Comparison of ENCODE assay signal across 13 mouse cellular contexts in the genomic region with DNA sequence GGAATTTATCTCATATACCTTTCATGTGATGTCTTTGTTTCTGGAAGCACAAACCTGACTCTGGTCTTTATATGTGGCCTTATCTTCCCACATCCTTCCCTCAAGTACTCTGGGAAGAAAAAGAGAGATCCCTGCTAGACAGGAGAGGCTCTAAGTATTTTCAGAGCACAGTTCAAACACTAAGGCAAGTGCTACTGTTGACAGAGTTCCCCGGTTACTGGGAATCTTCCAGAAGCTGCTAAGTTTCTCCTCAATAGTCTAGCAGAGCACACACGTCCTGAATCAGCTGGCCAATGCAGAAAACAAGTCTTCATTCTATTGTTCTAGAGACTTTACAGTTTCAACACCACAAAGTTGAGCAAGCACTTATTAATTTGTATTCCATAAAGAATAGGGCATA. TPM values are rescaled to one million over a fixed set of nuclear protein-coding genes. Genes with fewer than 3 reads are reported as not detected.
DNase-seq lines count a peak whose midpoint lies in the region; ATAC-seq and TF ChIP-seq lines count a peak whose summit lies in the region.
"Had no signal": no experiment of that assay in that cellular context is flagged by ENCODE, and none has a peak within 500 bp of the region (broad histone marks: within the 10 kb centered on the region; RNA-seq: fewer than 3 reads in every experiment).

No protein-coding gene starts in this region.

- no peak for DNase-seq in neural tube, embryonic 10.5 days (ENCODE audit: extremely low spot score, low spot score)
- DNase-seq in midbrain, embryonic 10.5 days (ENCODE audit: low spot score): no peak
- DNase-seq in thymus, postnatal 14 days: no peak
- no peak for DNase-seq in kidney, postnatal 36 days
- DNase-seq: adrenal gland, postnatal 36 days; cerebellum, adult 11 months; kidney, adult 2 months had no signal

- TF ChIP-seq CTCF in olfactory bulb, adult 2 months (IDR thresholded peaks at IDR 0.05; ENCODE audit: insufficient read depth, low read depth, low read length): no peak

- H3K27me3 ChIP-seq in neural tube, embryonic 12.5 days (replicated peaks): no peaks in the 10 kb centered on the region
- no peaks in the 10 kb centered on the region for H3K27me3 ChIP-seq in forebrain, embryonic 16.5 days (replicated peaks; ENCODE audit: control insufficient read depth, insufficient read depth, low read length)
- H3K27me3 ChIP-seq in midbrain, embryonic 10.5 days (ENCODE audit: low read depth, poor library complexity, severe bottlenecking): no peaks in the 10 kb centered on the region
- H3K27me3 ChIP-seq in heart, embryonic 12.5 days (replicated peaks): no peaks in the 10 kb centered on the region
- H3K27me3 ChIP-seq: embryonic facial prominence, embryonic 15.5 days had no signal

- no peak overlapping the region for H3K4me3 ChIP-seq in neural tube, embryonic 12.5 days
- H3K4me3 ChIP-seq in forebrain, embryonic 16.5 days (replicated peaks; ENCODE audit: low read length): no peak overlapping the region
- H3K4me3 ChIP-seq in midbrain, embryonic 10.5 days: no peak overlapping the region
- no peak overlapping the region for H3K4me3 ChIP-seq in olfactory bulb, adult 2 months (ENCODE audit: insufficient read depth, low read depth, low read length)
- H3K4me3 ChIP-seq in heart, embryonic 12.5 days: no peak overlapping the region
- H3K4me3 ChIP-seq: embryonic facial prominence, embryonic 15.5 days had no signal

- no peak for TF ChIP-seq POLR2A in olfactory bulb, adult 2 months (IDR thresholded peaks at IDR 0.05; ENCODE audit: insufficient read depth, low read depth, low read length)

- peak overlapping the region; percentile 43; the same call in 1 of the 2 replicates for H3K4me2 ChIP-seq in neural tube, embryonic 12.5 days (replicated peaks)
- peak overlapping the region; percentile 39 for H3K4me2 ChIP-seq in forebrain, embryonic 16.5 days (ENCODE audit: low read length)
- H3K4me2 ChIP-seq in heart, embryonic 12.5 days: no peak overlapping the region
- H3K4me2 ChIP-seq: embryonic facial prominence, embryonic 15.5 days; liver, embryonic 11.5 days had no signal

- no peaks in the 10 kb centered on the region for H3K36me3 ChIP-seq in neural tube, embryonic 12.5 days
- no peaks in the 10 kb centered on the region for H3K36me3 ChIP-seq in forebrain, embryonic 16.5 days (ENCODE audit: control insufficient read depth, insufficient read depth)
- no peaks in the 10 kb centered on the region for H3K36me3 ChIP-seq in midbrain, embryonic 10.5 days
- H3K36me3 ChIP-seq in heart, embryonic 12.5 days: no peaks in the 10 kb centered on the region
- H3K36me3 ChIP-seq: embryonic facial prominence, embryonic 15.5 days had no signal

- no peak overlapping the region for H3K27ac ChIP-seq in neural tube, embryonic 12.5 days
- H3K27ac ChIP-seq in forebrain, embryonic 16.5 days (ENCODE audit: low read length): peak overlapping the region; percentile 90
- peak overlapping the region; percentile 80 for H3K27ac ChIP-seq in midbrain, embryonic 10.5 days (replicated peaks)
- H3K27ac ChIP-seq in olfactory bulb, adult 2 months (ENCODE audit: insufficient read depth, low read depth, low read length): peak overlapping the region; percentile 58
- no peak overlapping the region for H3K27ac ChIP-seq in heart, embryonic 12.5 days (ENCODE audit: poor library complexity, severe bottlenecking)
- H3K27ac ChIP-seq: embryonic facial prominence, embryonic 15.5 days had no signal

- H3K9me3 ChIP-seq in neural tube, embryonic 12.5 days: no peaks in the 10 kb centered on the region
- no peaks in the 10 kb centered on the region for H3K9me3 ChIP-seq in forebrain, embryonic 16.5 days (ENCODE audit: control insufficient read depth, low read length)
- no peaks in the 10 kb centered on the region for H3K9me3 ChIP-seq in midbrain, embryonic 10.5 days (replicated peaks)
- no peaks in the 10 kb centered on the region for H3K9me3 ChIP-seq in heart, embryonic 12.5 days (replicated peaks)
- H3K9me3 ChIP-seq: embryonic facial prominence, embryonic 15.5 days had no signal

- no peak for ATAC-seq in neural tube, embryonic 12.5 days (ENCODE audit: low FRiP score, low read depth)
- no peak for ATAC-seq in forebrain, embryonic 16.5 days
- ATAC-seq in heart, embryonic 12.5 days (ENCODE audit: insufficient number of reproducible peaks, low FRiP score): no peak

- H3K4me1 ChIP-seq in neural tube, embryonic 12.5 days: peaks cover 7% of the 10 kb centered on the region; the same call in 1 of the 2 replicates
- H3K4me1 ChIP-seq in forebrain, embryonic 16.5 days (replicated peaks; ENCODE audit: control insufficient read depth, insufficient read depth, low read length): peaks cover 26% of the 10 kb centered on the region
- H3K4me1 ChIP-seq in midbrain, embryonic 10.5 days: peaks cover 32% of the 10 kb centered on the region
- H3K4me1 ChIP-seq in olfactory bulb, adult 2 months (ENCODE audit: control insufficient read depth, insufficient read depth, low read length): peaks cover 14% of the 10 kb centered on the region
- H3K4me1 ChIP-seq in heart, embryonic 12.5 days (replicated peaks): peaks cover 26% of the 10 kb centered on the region

- H3K9ac ChIP-seq in neural tube, embryonic 12.5 days: no peak overlapping the region
- no peak overlapping the region for H3K9ac ChIP-seq in forebrain, embryonic 16.5 days (replicated peaks; ENCODE audit: low read depth, low read length)
- H3K9ac ChIP-seq in heart, embryonic 12.5 days: no peak overlapping the region
- H3K9ac ChIP-seq: embryonic facial prominence, embryonic 15.5 days had no signal

- WGBS in neural tube, embryonic 12.5 days: 48% methylated on average over 2 of the region's 2 CpGs
- WGBS in forebrain, embryonic 16.5 days: 43% methylated on average over 2 of the region's 2 CpGs
- WGBS in midbrain, embryonic 10.5 days: 42% methylated on average over 2 of the region's 2 CpGs
- 25% methylated on average over 2 of the region's 2 CpGs for WGBS in olfactory bulb, adult 2 months
- 29% methylated on average over 2 of the region's 2 CpGs for WGBS in heart, embryonic 12.5 days

RNA-seq across cellular contexts. Expression of gene Erv3, which starts 12.7 kb away (rescaled TPM):
- polyA plus RNA-seq in neural tube, embryonic 12.5 days (2016; fragmentation: Nextera tagmentation; extraction: Ambion mirVana): not detected in 2 replicates
- polyA plus RNA-seq in forebrain, embryonic 16.5 days (2015; fragmentation: Nextera tagmentation; extraction: Ambion mirVana): not detected in 2 replicates
- polyA plus RNA-seq in midbrain, embryonic 10.5 days (2016; fragmentation: Nextera tagmentation; extraction: Ambion mirVana): not detected in 2 replicates
- polyA plus RNA-seq in olfactory bulb, adult 2 months (2012; ENCODE audit: insufficient read depth, insufficient read length, low replicate concordance, missing spikeins): not detected in 2 replicates
- not detected in 2 replicates for polyA plus RNA-seq in heart, embryonic 12.5 days (2016; fragmentation: Nextera tagmentation; extraction: Ambion mirVana)
- polyA plus RNA-seq: kidney, adult 2 months; liver, embryonic 11.5 days had no signal

Comparison
In these comparisons a context has a peak if more than half of its experiments do, and no peak if none do; other contexts are left out.
1. H3K27ac ChIP-seq: peak in forebrain, embryonic 16.5 days (single experiment), midbrain, embryonic 10.5 days (single experiment) and olfactory bulb, adult 2 months (single experiment); none in neural tube, embryonic 12.5 days (single experiment) and heart, embryonic 12.5 days (single experiment).